Mouse (Mus musculus) C2C12 (cell line): ENCODE data around the gene Mymk. TPM values are rescaled to one million over a fixed set of nuclear protein-coding genes. Genes with fewer than 3 reads are reported as not detected.

Experiments
- H3K27me3 ChIP-seq: one replicate; pipeline ENCODE4 v1.6.1; 2011; ENCODE audit not compliant: control insufficient read depth, insufficient read depth, insufficient read length
- H3K36me3 ChIP-seq: one replicate; pipeline ENCODE4 v1.6.1; 2011; ENCODE audit not compliant: control insufficient read depth, insufficient read depth
- H3K4me3 ChIP-seq: one replicate; pipeline ENCODE4 v1.5.1; 2011; ENCODE audit warnings: mild to moderate bottlenecking, control low read depth; ENCODE audit not compliant: poor library complexity, insufficient read depth, severe bottlenecking
- H3K79me2 ChIP-seq: one replicate; pipeline ENCODE4 v1.6.1; 2011; ENCODE audit not compliant: control insufficient read depth, insufficient read depth
- H3K79me3 ChIP-seq: one replicate; pipeline ENCODE4 v1.6.1; 2011; ENCODE audit warnings: low read depth, control low read depth
- H3ac ChIP-seq: one replicate; pipeline ENCODE3; 2011; ENCODE audit warnings: low read depth; ENCODE audit not compliant: control insufficient read depth, insufficient read length
- CEBPB ChIP-seq: IDR thresholded peaks from one replicate; pipeline ENCODE4 v1.6.1; 2011; ENCODE audit warnings: low read depth, mild to moderate bottlenecking, control low read depth, moderate library complexity
- CTCF ChIP-seq: IDR thresholded peaks from one replicate; pipeline ENCODE4 v1.5.1; 2011; ENCODE audit not compliant: control insufficient read depth, insufficient read depth, insufficient read length
- FOSL1 ChIP-seq: IDR thresholded peaks from one replicate; pipeline ENCODE4 v1.8.0; 2011; ENCODE audit warnings: mild to moderate bottlenecking, low read length; ENCODE audit not compliant: poor library complexity, insufficient read depth, severe bottlenecking
- MAX ChIP-seq: IDR thresholded peaks from one replicate; pipeline ENCODE4 v1.6.1; 2011; ENCODE audit warnings: mild to moderate bottlenecking, control low read depth
- MYOD1 ChIP-seq: IDR thresholded peaks from one replicate; pipeline ENCODE4 v1.6.1; 2011; ENCODE audit warnings: low read depth; ENCODE audit not compliant: control insufficient read depth, insufficient read length
- MYOG ChIP-seq: IDR thresholded peaks from one replicate; pipeline ENCODE4 v1.6.1; 2011; ENCODE audit not compliant: control insufficient read depth, insufficient read length; ENCODE audit errors: extremely low read depth
- USF1 ChIP-seq: IDR thresholded peaks from one replicate; pipeline ENCODE4 v1.6.1; 2011; ENCODE audit warnings: low read depth, mild to moderate bottlenecking, control low read depth, moderate library complexity
- polyA plus RNA-seq: library from polyadenylated mRNA; unstranded; fragments of >200 nt; fragmentation: generic; extraction: Trizol; gene quantifications from one replicate; pipeline ENCODE4 v1.2.1, GENCODE M21; 2012; ENCODE audit warnings: missing spikeins

Gene Mymk
- polyA plus RNA-seq, 1 experiment: 3.8 TPM

GRCm38 (mm10) chr2:27026857-27027617 lies 44.9 kb downstream of the Mymk start:
- peaks cover 14% of the 10 kb centered on the region for H3K27me3 ChIP-seq
- no peaks in the 10 kb centered on the region for H3K36me3 ChIP-seq
- H3K79me2 ChIP-seq: no peaks in the 10 kb centered on the region
- no peak overlapping the region for H3ac ChIP-seq
- no peak for TF ChIP-seq MYOG
- no peak for TF ChIP-seq USF1
- no peak for TF ChIP-seq FOSL1
- no peak for TF ChIP-seq MYOD1
- no peak for TF ChIP-seq MAX
- TF ChIP-seq CTCF: no peak
- TF ChIP-seq CEBPB: no peak
- H3K79me3 ChIP-seq: no peaks in the 10 kb centered on the region
- H3K4me3 ChIP-seq: no peak overlapping the region

- H3K79me3 ChIP-seq: no peaks in the 10 kb centered on the region
- H3K27me3 ChIP-seq: peaks cover 14% of the 10 kb centered on the region
- no peak for TF ChIP-seq CTCF
- no peak for TF ChIP-seq MAX
- no peak for TF ChIP-seq MYOG
- no peak for TF ChIP-seq USF1
- no peaks in the 10 kb centered on the region for H3K79me2 ChIP-seq
- no peaks in the 10 kb centered on the region for H3K36me3 ChIP-seq
- no peak overlapping the region for H3K4me3 ChIP-seq
- H3ac ChIP-seq: no peak overlapping the region
Measured at GRCm38 (mm10) chr2:27026332-27026731, 45.6 kb downstream of the Mymk start.

GRCm38 (mm10) chr2:27025545-27025944 lies 46.4 kb downstream of the Mymk start:
- Histone ChIP-seq H3K36me3 (no peaks in the 10 kb centered on the region), H3K79me3 (no peaks in the 10 kb centered on the region), H3K4me3 (no peak overlapping the region), H3K27me3 (peaks cover 13% of the 10 kb centered on the region), H3ac (no peak overlapping the region), H3K79me2 (no peaks in the 10 kb centered on the region)
- no peak for TF ChIP-seq USF1

GRCm38 (mm10) chr2:27024136-27024535 lies 47.8 kb downstream of the Mymk start:
- H3K4me3 ChIP-seq: no peak overlapping the region
- no peaks in the 10 kb centered on the region for H3K79me3 ChIP-seq
- no peak overlapping the region for H3ac ChIP-seq
- H3K36me3 ChIP-seq: no peaks in the 10 kb centered on the region
- H3K79me2 ChIP-seq: no peaks in the 10 kb centered on the region
- TF ChIP-seq MAX: no peak
- TF ChIP-seq MYOG: no peak
- no peak for TF ChIP-seq CEBPB
- TF ChIP-seq FOSL1: no peak
- no peak for TF ChIP-seq CTCF
- no peak for TF ChIP-seq MYOD1
- no peak for TF ChIP-seq USF1
- H3K27me3 ChIP-seq: peaks cover 9% of the 10 kb centered on the region

- Histone ChIP-seq H3K79me3 (no peaks in the 10 kb centered on the region), H3K27me3 (peaks cover 9% of the 10 kb centered on the region), H3K79me2 (no peaks in the 10 kb centered on the region), H3ac (no peak overlapping the region), H3K4me3 (no peak overlapping the region), H3K36me3 (peaks cover 8% of the 10 kb centered on the region)
- no peak for TF ChIP-seq MYOD1
- TF ChIP-seq CTCF: no peak
- TF ChIP-seq CEBPB: no peak
- no peak for TF ChIP-seq USF1
- no peak for TF ChIP-seq FOSL1
- TF ChIP-seq MYOG: no peak
- no peak for TF ChIP-seq MAX
Measured at GRCm38 (mm10) chr2:27022612-27023011, 49.4 kb downstream of the Mymk start.

GRCm38 (mm10) chr2:27021103-27021502 lies 50.9 kb downstream of the Mymk start:
- Histone ChIP-seq H3K4me3 (no peak overlapping the region), H3ac (no peak overlapping the region), H3K36me3 (peaks cover 16% of the 10 kb centered on the region), H3K79me2 (no peaks in the 10 kb centered on the region), H3K27me3 (peaks cover 9% of the 10 kb centered on the region), H3K79me3 (no peaks in the 10 kb centered on the region)
- TF ChIP-seq MAX (no peak), FOSL1 (no peak), CTCF (no peak), MYOD1 (no peak), MYOG (no peak), USF1 (no peak), CEBPB (no peak)
